Mouse (Mus musculus) intestine, embryonic 15.5 days (tissue): ENCODE results near the gene Serinc4. TPM values are rescaled to one million over a fixed set of nuclear protein-coding genes. Genes with fewer than 3 reads are reported as not detected.
A peak's percentile ranks its signal among the peaks of the same experiment; 100 is the strongest.

Source experiments
- ATAC-seq: fragments of 200-750 bp; cut with Nextera tagmentation; 2 replicates; pipeline ENCODE4 v1.8.0; 2017; ENCODE audit warnings: moderate TSS enrichment, moderate library complexity
- H3K27ac ChIP-seq: fragments of 300-500 bp; sonication (generic); 2 replicates; pipeline ENCODE4 v1.5.1; 2015; ENCODE audit warnings: mild to moderate bottlenecking, inconsistent platforms
- H3K27me3 ChIP-seq: fragments of 300-500 bp; sonication (generic); replicated peaks from 2 replicates; pipeline ENCODE4 v1.6.1; 2015; ENCODE audit warnings: inconsistent platforms
- H3K36me3 ChIP-seq: fragments of 300-500 bp; sonication (generic); 2 replicates; pipeline ENCODE4 v1.6.1; 2015; ENCODE audit warnings: inconsistent platforms
- H3K4me1 ChIP-seq: fragments of 300-500 bp; sonication (generic); replicated peaks from 2 replicates; pipeline ENCODE4 v1.6.1; 2015; ENCODE audit warnings: inconsistent platforms
- H3K4me2 ChIP-seq: fragments of 300-500 bp; sonication (generic); replicated peaks from 2 replicates; pipeline ENCODE4 v1.6.1; 2015; ENCODE audit warnings: mild to moderate bottlenecking, inconsistent platforms
- H3K4me3 ChIP-seq: fragments of 300-500 bp; sonication (generic); replicated peaks from 2 replicates; pipeline ENCODE4 v1.5.1; 2015; ENCODE audit warnings: inconsistent platforms
- H3K9ac ChIP-seq: fragments of 300-500 bp; sonication (generic); 2 replicates; pipeline ENCODE4 v1.6.1; 2015; ENCODE audit warnings: inconsistent platforms
- H3K9me3 ChIP-seq: fragments of 300-500 bp; sonication (generic); 2 replicates; pipeline ENCODE4 v1.6.1; 2016; ENCODE audit warnings: inconsistent platforms
- WGBS: fragments of 180-500 bp; shearing (Covaris S2); methylation state at CpG from one replicate; pipeline ENCODE4 v1.1.7; 2015; 5-methylcytosine and 5-hydroxymethylcytosine counted together
- polyA plus RNA-seq: library from polyadenylated mRNA; unstranded; fragments of >200 nt; fragmentation: Nextera tagmentation; extraction: Ambion mirVana; gene quantifications from 2 replicates; pipeline ENCODE4 v1.2.1, GENCODE M21; 2015

Gene Serinc4
- polyA plus RNA-seq, 1 experiment from 2014 or later, result 0.30 TPM

- 90% methylated on average over 1 of the region's 1 CpGs for WGBS
- H3K27ac ChIP-seq, result no peak within 1 kb of the TSS
- H3K27me3 ChIP-seq, result 0 out of 2 replicates have a peak, but pooled peaks cover 3% of the 10 kb centered on the region
- H3K4me3 ChIP-seq, result peak within 1 kb of the TSS; percentile 47; the same call in 1 of the 2 replicates
- peaks cover 17% of the 10 kb centered on the region; the same call in 1 of the 2 replicates for H3K4me1 ChIP-seq
- peak within 1 kb of the TSS; percentile 91 for H3K4me2 ChIP-seq
- no peaks in the 10 kb centered on the region for H3K9me3 ChIP-seq
- ATAC-seq, result no peak
- H3K9ac ChIP-seq, result no peak within 1 kb of the TSS
- no peaks in the 10 kb centered on the region for H3K36me3 ChIP-seq
Measured at GRCm38 (mm10) chr2:121444178-121444577, 12.4 kb downstream of the Serinc4 start, which contains the start of gene Ell3. Gene Ell3 (minus strand): TSS chr2:121444278.

GRCm38 (mm10) chr2:121443068-121443349 is 13.6 kb downstream of the Serinc4 start:
- no peak overlapping the region for H3K27ac ChIP-seq
- H3K27me3 ChIP-seq, result 0 out of 2 replicates have a peak, but pooled peaks cover 3% of the 10 kb centered on the region
- H3K36me3 ChIP-seq, result peaks cover 7% of the 10 kb centered on the region; the same call in 1 of the 2 replicates
- H3K4me3 ChIP-seq, result peak overlapping the region; percentile 47
- ATAC-seq, result peak; percentile 7; the same call in 1 of the 2 replicates
- WGBS, result 9% methylated on average over 8 of the region's 8 CpGs
- H3K9me3 ChIP-seq, result no peaks in the 10 kb centered on the region
- peak overlapping the region; percentile 43 for H3K9ac ChIP-seq
- H3K4me1 ChIP-seq, result peaks cover 15% of the 10 kb centered on the region; the same call in 1 of the 2 replicates
- peak overlapping the region; percentile 91 for H3K4me2 ChIP-seq

GRCm38 (mm10) chr2:121442259-121443067 is 14.1 kb downstream of the Serinc4 start:
- peak; percentile 95 for ATAC-seq

GRCm38 (mm10) chr2:121441800-121442199 is 14.8 kb downstream of the Serinc4 start:
- Histone ChIP-seq H3K27ac (no peak overlapping the region), H3K9me3 (no peaks in the 10 kb centered on the region), H3K4me1 (peaks cover 11% of the 10 kb centered on the region; the same call in 1 of the 2 replicates), H3K9ac (peak overlapping the region; percentile 43), H3K4me3 (peak overlapping the region; percentile 47), H3K4me2 (peak overlapping the region; percentile 91), H3K27me3 (0 out of 2 replicates have a peak, but pooled peaks cover 3% of the 10 kb centered on the region), H3K36me3 (peaks cover 10% of the 10 kb centered on the region; the same call in 1 of the 2 replicates)
- 0 out of 2 replicates have a peak, but pooled peaks have one; percentile 7 for ATAC-seq
- WGBS, result 5% methylated on average over 11 of the region's 11 CpGs

More at GRCm38 (mm10) chr2:121442259-121443067, 14.1 kb downstream of the Serinc4 start:
- Histone ChIP-seq H3K4me3 (peak overlapping the region; percentile 47), H3K4me2 (peak overlapping the region; percentile 91), H3K27ac (no peak overlapping the region), H3K4me1 (peaks cover 11% of the 10 kb centered on the region; the same call in 1 of the 2 replicates), H3K9ac (peak overlapping the region; percentile 43), H3K9me3 (no peaks in the 10 kb centered on the region), H3K36me3 (peaks cover 10% of the 10 kb centered on the region; the same call in 1 of the 2 replicates), H3K27me3 (0 out of 2 replicates have a peak, but pooled peaks cover 3% of the 10 kb centered on the region)
- WGBS, result under 1% methylated on average over 30 of the region's 30 CpGs

- Histone ChIP-seq H3K9me3 (no peaks in the 10 kb centered on the region), H3K27me3 (0 out of 2 replicates have a peak, but pooled peaks cover 3% of the 10 kb centered on the region), H3K27ac (no peak overlapping the region), H3K4me1 (peaks cover 11% of the 10 kb centered on the region; the same call in 1 of the 2 replicates), H3K4me2 (no peak overlapping the region), H3K36me3 (peaks cover 10% of the 10 kb centered on the region; the same call in 1 of the 2 replicates), H3K4me3 (no peak overlapping the region), H3K9ac (no peak overlapping the region)
- WGBS, result 55% methylated on average over 5 of the region's 5 CpGs
- no peak for ATAC-seq
Measured at GRCm38 (mm10) chr2:121440834-121441605, 15.6 kb downstream of the Serinc4 start.

GRCm38 (mm10) chr2:121439746-121440145 is 16.8 kb downstream of the Serinc4 start:
- H3K36me3 ChIP-seq, result peaks cover 18% of the 10 kb centered on the region

GRCm38 (mm10) chr2:121434854-121435253 is 21.7 kb downstream of the Serinc4 start:
- ATAC-seq, result no peak
- 98% methylated on average over 1 of the region's 1 CpGs for WGBS
- Histone ChIP-seq H3K27me3 (no peaks in the 10 kb centered on the region), H3K36me3 (peaks cover 35% of the 10 kb centered on the region), H3K4me2 (no peak overlapping the region), H3K4me1 (no peaks in the 10 kb centered on the region), H3K9me3 (no peaks in the 10 kb centered on the region), H3K4me3 (no peak overlapping the region), H3K9ac (no peak overlapping the region), H3K27ac (no peak overlapping the region)

More at GRCm38 (mm10) chr2:121439746-121440145, 16.8 kb downstream of the Serinc4 start:
- ATAC-seq, result no peak
- Histone ChIP-seq H3K4me1 (peaks cover 11% of the 10 kb centered on the region; the same call in 1 of the 2 replicates), H3K9me3 (no peaks in the 10 kb centered on the region), H3K9ac (no peak overlapping the region), H3K27me3 (0 out of 2 replicates have a peak, but pooled peaks cover 3% of the 10 kb centered on the region), H3K27ac (no peak overlapping the region), H3K4me2 (no peak overlapping the region), H3K4me3 (no peak overlapping the region)
- 69% methylated on average over 4 of the region's 4 CpGs for WGBS

- ATAC-seq, result no peak
- H3K9ac ChIP-seq, result no peak overlapping the region
- H3K4me1 ChIP-seq, result no peaks in the 10 kb centered on the region
- no peak overlapping the region for H3K4me3 ChIP-seq
- H3K9me3 ChIP-seq, result no peaks in the 10 kb centered on the region
- 92% methylated on average over 2 of the region's 2 CpGs for WGBS
- no peak overlapping the region for H3K27ac ChIP-seq
- no peak overlapping the region for H3K4me2 ChIP-seq
- peaks cover 15% of the 10 kb centered on the region for H3K36me3 ChIP-seq
- H3K27me3 ChIP-seq, result no peaks in the 10 kb centered on the region
Measured at GRCm38 (mm10) chr2:121425890-121426289, 30.7 kb downstream of the Serinc4 start.

- Histone ChIP-seq H3K4me1 (0 out of 2 replicates have a peak, but pooled peaks cover 3% of the 10 kb centered on the region), H3K4me3 (no peak overlapping the region), H3K27ac (no peak overlapping the region), H3K27me3 (no peaks in the 10 kb centered on the region), H3K4me2 (no peak overlapping the region), H3K9ac (no peak overlapping the region), H3K9me3 (no peaks in the 10 kb centered on the region), H3K36me3 (peaks cover 8% of the 10 kb centered on the region; the same call in 1 of the 2 replicates)
- ATAC-seq, result no peak
- 90% methylated on average over 2 of the region's 2 CpGs for whole genome bisulfite sequencing
Measured at GRCm38 (mm10) chr2:121423166-121423565, 33.4 kb downstream of the Serinc4 start.

DNA sequence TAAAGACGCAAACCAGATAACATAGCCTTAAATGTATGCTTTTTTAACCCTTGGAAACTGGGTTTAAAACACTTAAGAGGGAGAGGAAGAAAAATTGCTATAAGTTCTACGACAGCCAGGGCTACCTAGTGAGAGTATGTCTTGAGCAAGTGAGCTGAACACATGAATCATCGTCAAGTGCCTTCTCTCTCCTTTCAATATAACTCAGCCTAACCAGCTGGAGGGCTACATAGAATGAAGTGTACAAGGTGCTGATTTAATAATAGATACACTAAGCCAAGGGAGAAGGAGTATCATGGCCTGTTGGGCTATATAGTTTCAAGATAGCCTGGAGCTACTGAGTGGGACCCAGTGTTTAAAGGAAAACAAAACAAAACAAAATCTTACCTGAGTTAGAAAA is 38.1 kb downstream of the Serinc4 start:
- Histone ChIP-seq H3K9me3 (no peaks in the 10 kb centered on the region), H3K4me3 (no peak overlapping the region), H3K36me3 (peaks cover 8% of the 10 kb centered on the region; the same call in 1 of the 2 replicates), H3K4me1 (peaks cover 11% of the 10 kb centered on the region; the same call in 1 of the 2 replicates), H3K9ac (no peak overlapping the region), H3K4me2 (no peak overlapping the region), H3K27me3 (no peaks in the 10 kb centered on the region), H3K27ac (no peak overlapping the region)
- WGBS, result 75% methylated on average over 3 of the region's 3 CpGs
- ATAC-seq, result no peak

DNA sequence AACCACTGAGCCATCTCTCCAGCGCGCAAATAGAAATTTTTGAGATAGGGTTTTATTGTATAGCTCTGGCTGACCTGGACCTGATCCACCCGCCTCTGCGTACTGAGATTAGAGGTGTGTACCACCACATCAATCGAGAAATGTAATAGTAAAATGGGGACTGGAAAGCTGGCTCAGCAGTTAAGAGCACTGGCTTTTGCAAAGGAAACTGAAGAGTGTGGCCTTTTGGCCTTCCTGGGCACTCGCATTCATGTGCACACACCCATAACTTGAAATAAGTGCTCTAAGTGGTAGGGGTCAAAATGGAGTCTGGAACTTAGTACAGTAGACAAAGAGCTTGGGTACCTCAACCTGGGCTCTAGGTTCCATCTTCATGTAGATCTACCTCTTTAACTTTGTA is 40.2 kb downstream of the Serinc4 start:
- peak overlapping the region; percentile 56 for H3K4me2 ChIP-seq
- H3K27ac ChIP-seq, result no peak overlapping the region
- H3K4me1 ChIP-seq, result peaks cover 11% of the 10 kb centered on the region; the same call in 1 of the 2 replicates
- no peaks in the 10 kb centered on the region for H3K9me3 ChIP-seq
- no peak overlapping the region for H3K9ac ChIP-seq
- peaks cover 3% of the 10 kb centered on the region; the same call in 1 of the 2 replicates for H3K36me3 ChIP-seq
- 80% methylated on average over 6 of the region's 6 CpGs for WGBS
- H3K4me3 ChIP-seq, result no peak overlapping the region
- no peak for ATAC-seq
- no peaks in the 10 kb centered on the region for H3K27me3 ChIP-seq
